In genomic region chr12:5373641-5374195, GRCm38 (mm10) we compare ENCODE assay signal across 8 mouse cellular contexts. TPM values are rescaled to one million over a fixed set of nuclear protein-coding genes. Genes with fewer than 3 reads are reported as not detected.
A peak's percentile ranks its signal among the peaks of the same experiment; 100 is the strongest.
DNase-seq lines count a peak whose midpoint lies in the region; ATAC-seq and TF ChIP-seq lines count a peak whose summit lies in the region.

No protein-coding gene starts in this region.

- H3K27me3 ChIP-seq in E14TG2a.4 (ENCODE audit: insufficient read depth, low read length), result peaks cover 71% of the 10 kb centered on the region
- no peaks in the 10 kb centered on the region for H3K27me3 ChIP-seq in embryonic facial prominence, embryonic 11.5 days (ENCODE audit: control insufficient read depth, insufficient read depth, low read length)
- peaks cover 52% of the 10 kb centered on the region for H3K27me3 ChIP-seq in heart, embryonic 12.5 days (replicated peaks)
- H3K27me3 ChIP-seq in midbrain, embryonic 15.5 days (replicated peaks), result no peaks in the 10 kb centered on the region

- no peak for ATAC-seq in embryonic facial prominence, embryonic 11.5 days (replicated peaks; ENCODE audit: insufficient number of reproducible peaks, low FRiP score, low TSS enrichment, low read depth)
- ATAC-seq in heart, embryonic 12.5 days (ENCODE audit: insufficient number of reproducible peaks, low FRiP score), result no peak
- ATAC-seq in midbrain, embryonic 15.5 days (replicated peaks), result no peak; the same call in 1 of the 2 replicates
- no peak for ATAC-seq in activated CD4-positive, CD25-positive, alpha-beta regulatory T cell, adult 4 months

- H3K9me3 ChIP-seq in E14TG2a.4 (ENCODE audit: low read length), result no peaks in the 10 kb centered on the region
- H3K9me3 ChIP-seq in embryonic facial prominence, embryonic 11.5 days (replicated peaks; ENCODE audit: control insufficient read depth, low read length), result no peaks in the 10 kb centered on the region
- no peaks in the 10 kb centered on the region for H3K9me3 ChIP-seq in heart, embryonic 12.5 days (replicated peaks)
- no peaks in the 10 kb centered on the region for H3K9me3 ChIP-seq in midbrain, embryonic 15.5 days

- WGBS in embryonic facial prominence, embryonic 11.5 days, result 0% methylated on average over 42 of the region's 42 CpGs
- WGBS in heart, embryonic 12.5 days, result under 1% methylated on average over 42 of the region's 42 CpGs
- WGBS in midbrain, embryonic 15.5 days, result under 1% methylated on average over 42 of the region's 42 CpGs

- TF ChIP-seq CTCF in E14TG2a.4 (conservative IDR thresholded peaks at IDR 0.05; ENCODE audit: low read length), result no peak

- peak overlapping the region; percentile 68 for H3K9ac ChIP-seq in embryonic facial prominence, embryonic 11.5 days (replicated peaks; ENCODE audit: low read length)
- H3K9ac ChIP-seq in heart, embryonic 12.5 days, result peak overlapping the region; percentile 63
- H3K9ac ChIP-seq in midbrain, embryonic 15.5 days, result peak overlapping the region; percentile 88

- DNase-seq in adrenal gland, adult 18-20 months (ENCODE audit: low spot score in 2 of 2), result peak; percentile 30 to 41
- DNase-seq in adrenal gland, adult 8-10 months, result no peak
- peak; percentile 58 for DNase-seq in embryonic facial prominence, embryonic 11.5 days (ENCODE audit: low spot score)
- DNase-seq in kidney, postnatal 25 days, result peak; percentile 4 to 39

- no peaks in the 10 kb centered on the region for H3K36me3 ChIP-seq in E14TG2a.4 (ENCODE audit: insufficient read depth, low read length)
- no peaks in the 10 kb centered on the region for H3K36me3 ChIP-seq in embryonic facial prominence, embryonic 11.5 days (replicated peaks; ENCODE audit: control insufficient read depth, insufficient read depth, low read depth, low read length)
- no peaks in the 10 kb centered on the region for H3K36me3 ChIP-seq in heart, embryonic 12.5 days
- no peaks in the 10 kb centered on the region for H3K36me3 ChIP-seq in midbrain, embryonic 15.5 days (replicated peaks)

- H3K4me1 ChIP-seq in E14TG2a.4 (replicated peaks; ENCODE audit: low read depth, low read length), result peaks cover 23% of the 10 kb centered on the region
- peaks cover 2% of the 10 kb centered on the region; the same call in 1 of the 2 replicates for H3K4me1 ChIP-seq in embryonic facial prominence, embryonic 11.5 days (ENCODE audit: control insufficient read depth, insufficient read depth, low read length)
- H3K4me1 ChIP-seq in heart, embryonic 12.5 days (replicated peaks), result peaks cover 12% of the 10 kb centered on the region
- peaks cover 31% of the 10 kb centered on the region for H3K4me1 ChIP-seq in midbrain, embryonic 15.5 days

- peak overlapping the region; percentile 99 for H3K4me2 ChIP-seq in embryonic facial prominence, embryonic 11.5 days (ENCODE audit: low read depth, low read length)
- peak overlapping the region; percentile 98 for H3K4me2 ChIP-seq in heart, embryonic 12.5 days
- H3K4me2 ChIP-seq in midbrain, embryonic 15.5 days, result peak overlapping the region; percentile 86

- no peak overlapping the region for H3K27ac ChIP-seq in embryonic facial prominence, embryonic 11.5 days (replicated peaks; ENCODE audit: low read depth, low read length)
- no peak overlapping the region for H3K27ac ChIP-seq in heart, embryonic 12.5 days (ENCODE audit: poor library complexity, severe bottlenecking)
- peak overlapping the region; percentile 95 for H3K27ac ChIP-seq in midbrain, embryonic 15.5 days

- H3K4me3 ChIP-seq in E14TG2a.4 (replicated peaks; ENCODE audit: low read length), result peak overlapping the region; percentile 83
- peak overlapping the region; percentile 58 for H3K4me3 ChIP-seq in embryonic facial prominence, embryonic 11.5 days (ENCODE audit: low read depth, low read length)
- H3K4me3 ChIP-seq in heart, embryonic 12.5 days, result peak overlapping the region; percentile 74
- H3K4me3 ChIP-seq in midbrain, embryonic 15.5 days, result peak overlapping the region; percentile 98

RNA-seq across cellular contexts. Expression of gene Klhl29, which starts 1.8 kb away (rescaled TPM):
- total RNA-seq in adrenal gland, adult 18-20 months (2021), result 10 to 100 TPM in 1 of 2 experiments, 1 to 10 TPM in 1; 9.2 to 20.5 TPM
- total RNA-seq in adrenal gland, adult 8-10 months (2022), result 10 to 100 TPM; 17.1 to 26.7 (median 20.1) TPM
- 1.9 and 2.1 TPM in 2 replicates for polyA plus RNA-seq in embryonic facial prominence, embryonic 11.5 days (2014; fragmentation: Nextera tagmentation; extraction: Ambion mirVana)
- 0.42 and 0.48 TPM in 2 replicates for polyA plus RNA-seq in heart, embryonic 12.5 days (2016; fragmentation: Nextera tagmentation; extraction: Ambion mirVana)
- polyA plus RNA-seq in midbrain, embryonic 15.5 days (2015; fragmentation: Nextera tagmentation; extraction: Ambion mirVana), result 4.8 and 5.2 TPM in 2 replicates
- polyA plus RNA-seq in activated CD4-positive, CD25-positive, alpha-beta regulatory T cell, adult 4 months (2017; shearing (Covaris generic)), result under 1 TPM; 0.09 to 0.28 TPM
